ENCODE assay signal across 30 mouse cellular contexts in genomic region chr14:102300251-102300650, GRCm38 (mm10).
DNase-seq lines count a peak whose midpoint lies in the region; ATAC-seq and TF ChIP-seq lines count a peak whose summit lies in the region.
"Had no signal": no experiment of that assay in that cellular context is flagged by ENCODE, and none has a peak within 500 bp of the region (broad histone marks: within the 10 kb centered on the region; RNA-seq: fewer than 3 reads in every experiment).

No protein-coding gene starts in this region.

- peak; percentile 61; the same call in 1 of the 2 replicates for ATAC-seq in hindbrain, embryonic 16.5 days
- ATAC-seq in midbrain, postnatal 0 days (ENCODE audit: low FRiP score): no peak
- ATAC-seq in midbrain, embryonic 14.5 days (ENCODE audit: low FRiP score, low TSS enrichment): no peak
- ATAC-seq: forebrain, embryonic 16.5 days; intestine, postnatal 0 days; Patski had no signal

- H3K9ac ChIP-seq in hindbrain, embryonic 16.5 days (ENCODE audit: low read depth, low read length): no peak overlapping the region
- no peak overlapping the region for H3K9ac ChIP-seq in midbrain, postnatal 0 days (replicated peaks; ENCODE audit: low read length, poor library complexity, severe bottlenecking)
- H3K9ac ChIP-seq in midbrain, embryonic 14.5 days (replicated peaks; ENCODE audit: low read length): no peak overlapping the region
- H3K9ac ChIP-seq: embryonic facial prominence, embryonic 13.5 days; heart, embryonic 13.5 days; hindbrain, embryonic 12.5 days had no signal

- no peak overlapping the region for H3K4me2 ChIP-seq in hindbrain, embryonic 16.5 days (ENCODE audit: low read length)
- no peak overlapping the region for H3K4me2 ChIP-seq in midbrain, postnatal 0 days (ENCODE audit: low read depth, low read length, poor library complexity, severe bottlenecking)
- no peak overlapping the region for H3K4me2 ChIP-seq in midbrain, embryonic 14.5 days (ENCODE audit: low read length)
- H3K4me2 ChIP-seq: embryonic facial prominence, embryonic 13.5 days; heart, embryonic 13.5 days; hindbrain, embryonic 12.5 days had no signal

- TF ChIP-seq CTCF in midbrain, postnatal 0 days (IDR thresholded peaks at IDR 0.05): no peak

- H3K27ac ChIP-seq in hindbrain, embryonic 16.5 days (ENCODE audit: low read depth, low read length): no peak overlapping the region
- H3K27ac ChIP-seq in hindbrain, embryonic 10.5 days: no peak overlapping the region
- no peak overlapping the region for H3K27ac ChIP-seq in midbrain, postnatal 0 days (ENCODE audit: low read depth, low read length)
- H3K27ac ChIP-seq in midbrain, embryonic 14.5 days (replicated peaks; ENCODE audit: low read depth, low read length): no peak overlapping the region
- H3K27ac ChIP-seq: embryonic facial prominence, embryonic 10.5 days; embryonic facial prominence, embryonic 13.5 days; heart, adult 2 months; heart, embryonic 10.5 days; heart, embryonic 13.5 days; hindbrain, embryonic 12.5 days had no signal

- DNase-seq in cerebellum, postnatal 14 days: peak; percentile 40 to 62
- no peak for DNase-seq in cerebellum, adult 8-10 months
- DNase-seq in hindbrain, embryonic 10.5 days (ENCODE audit: low spot score): no peak
- DNase-seq in midbrain, postnatal 0 days (ENCODE audit: low spot score): peak; percentile 54
- DNase-seq in midbrain, embryonic 14.5 days: no peak
- DNase-seq: adrenal gland, postnatal 10 days; adrenal gland, postnatal 36 days; B cell, adult 2 months; cerebellum, adult 11 months; cerebellum, adult 9-10 months; cerebellum, postnatal 36 days; embryo, embryonic 11 days; gastrocnemius, postnatal 10 days; gastrocnemius, postnatal 36 days; heart, adult 2 months; heart, postnatal 14 days; heart, postnatal 4 days; kidney, adult 2 months had no signal

- H3K9me3 ChIP-seq in hindbrain, embryonic 16.5 days (ENCODE audit: control insufficient read depth, low read length): no peaks in the 10 kb centered on the region
- H3K9me3 ChIP-seq in hindbrain, embryonic 10.5 days: no peaks in the 10 kb centered on the region
- no peaks in the 10 kb centered on the region for H3K9me3 ChIP-seq in midbrain, postnatal 0 days (ENCODE audit: low read length)
- no peaks in the 10 kb centered on the region for H3K9me3 ChIP-seq in midbrain, embryonic 14.5 days (ENCODE audit: control insufficient read depth, low read length)
- H3K9me3 ChIP-seq: embryonic facial prominence, embryonic 10.5 days; embryonic facial prominence, embryonic 13.5 days; heart, embryonic 10.5 days; heart, embryonic 13.5 days; hindbrain, embryonic 12.5 days had no signal

- H3K36me3 ChIP-seq in hindbrain, embryonic 16.5 days (ENCODE audit: control insufficient read depth, insufficient read depth, low read length): no peaks in the 10 kb centered on the region
- no peaks in the 10 kb centered on the region for H3K36me3 ChIP-seq in hindbrain, embryonic 10.5 days
- no peaks in the 10 kb centered on the region for H3K36me3 ChIP-seq in midbrain, postnatal 0 days (ENCODE audit: insufficient read depth, low read length)
- no peaks in the 10 kb centered on the region for H3K36me3 ChIP-seq in midbrain, embryonic 14.5 days (ENCODE audit: control insufficient read depth, insufficient read depth, low read length)
- H3K36me3 ChIP-seq: embryonic facial prominence, embryonic 10.5 days; embryonic facial prominence, embryonic 13.5 days; G1E; heart, embryonic 10.5 days; heart, embryonic 13.5 days; hindbrain, embryonic 12.5 days had no signal

- 71% methylated on average over 6 of the region's 6 CpGs for WGBS in hindbrain, embryonic 16.5 days
- 88% methylated on average over 6 of the region's 6 CpGs for WGBS in hindbrain, embryonic 10.5 days
- 78% methylated on average over 6 of the region's 6 CpGs for WGBS in midbrain, postnatal 0 days
- WGBS in midbrain, embryonic 14.5 days: 81% methylated on average over 6 of the region's 6 CpGs

- no peaks in the 10 kb centered on the region for H3K4me1 ChIP-seq in hindbrain, embryonic 16.5 days (ENCODE audit: control insufficient read depth, insufficient read depth, low read depth, low read length)
- no peaks in the 10 kb centered on the region for H3K4me1 ChIP-seq in hindbrain, embryonic 10.5 days (replicated peaks)
- no peaks in the 10 kb centered on the region for H3K4me1 ChIP-seq in midbrain, postnatal 0 days (ENCODE audit: insufficient read depth, low read length)
- no peaks in the 10 kb centered on the region for H3K4me1 ChIP-seq in midbrain, embryonic 14.5 days (ENCODE audit: control insufficient read depth, insufficient read depth, low read length)
- H3K4me1 ChIP-seq: embryonic facial prominence, embryonic 10.5 days; embryonic facial prominence, embryonic 13.5 days; heart, embryonic 10.5 days; heart, embryonic 13.5 days; hindbrain, embryonic 12.5 days had no signal

- H3K4me3 ChIP-seq in hindbrain, embryonic 16.5 days (ENCODE audit: low read length): no peak overlapping the region
- no peak overlapping the region for H3K4me3 ChIP-seq in hindbrain, embryonic 10.5 days
- H3K4me3 ChIP-seq in midbrain, postnatal 0 days (ENCODE audit: low read depth, low read length): no peak overlapping the region
- no peak overlapping the region for H3K4me3 ChIP-seq in midbrain, embryonic 14.5 days (replicated peaks; ENCODE audit: low read depth, low read length)
- H3K4me3 ChIP-seq: embryonic facial prominence, embryonic 10.5 days; embryonic facial prominence, embryonic 13.5 days; erythroblast, embryonic 14.5 days; heart, adult 2 months; heart, embryonic 10.5 days; heart, embryonic 13.5 days; hindbrain, embryonic 12.5 days had no signal

- no peaks in the 10 kb centered on the region for H3K27me3 ChIP-seq in hindbrain, embryonic 16.5 days (replicated peaks; ENCODE audit: control insufficient read depth, insufficient read depth, low read length)
- no peaks in the 10 kb centered on the region for H3K27me3 ChIP-seq in hindbrain, embryonic 10.5 days (ENCODE audit: insufficient read depth, poor library complexity, severe bottlenecking)
- no peaks in the 10 kb centered on the region for H3K27me3 ChIP-seq in midbrain, postnatal 0 days (ENCODE audit: insufficient read depth, low read length)
- H3K27me3 ChIP-seq in midbrain, embryonic 14.5 days (ENCODE audit: control insufficient read depth, insufficient read depth, low read length): no peaks in the 10 kb centered on the region
- H3K27me3 ChIP-seq: CH12.LX; embryonic facial prominence, embryonic 13.5 days; heart, embryonic 13.5 days; hindbrain, embryonic 12.5 days had no signal

Comparison
In these comparisons a context has a peak if more than half of its experiments do, and no peak if none do; other contexts are left out.
1. DNase-seq: peak in cerebellum, postnatal 14 days (2 of 2) and midbrain, postnatal 0 days (single experiment); none in cerebellum, adult 8-10 months (single experiment), hindbrain, embryonic 10.5 days (single experiment) and midbrain, embryonic 14.5 days (single experiment).